Mouse (Mus musculus): ENCODE measurements around the gene Defb26.

DNA sequence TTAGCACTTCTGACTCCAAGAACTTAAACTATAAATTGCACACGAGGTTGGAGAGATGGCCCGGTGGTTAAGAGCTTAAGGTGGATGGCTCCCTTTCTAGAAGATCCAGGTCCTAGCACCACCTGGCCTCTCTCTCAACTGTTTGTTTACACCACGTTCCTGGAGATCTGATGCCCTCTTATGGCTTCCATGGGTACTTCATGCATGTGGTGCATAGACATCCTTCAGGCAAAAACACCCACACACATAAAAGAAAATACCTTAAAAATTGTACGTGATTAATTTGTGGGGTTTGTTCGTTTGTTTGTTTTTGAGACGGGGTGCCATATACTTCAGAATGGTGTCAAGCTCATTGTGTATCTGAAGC lies 10.6 kb downstream of the Defb26 start:
- TF ChIP-seq EP300 (IDR thresholded peaks at IDR 0.05; ENCODE audit: low read depth) (no peak), CTCF (IDR thresholded peaks at IDR 0.05; ENCODE audit: low read depth) (peak; percentile 16; the same call in 1 of the 2 replicates)
